Mouse (Mus musculus): Measurements from ENCODE around the gene Gm9611. TPM values are rescaled to one million over a fixed set of nuclear protein-coding genes. Genes with fewer than 3 reads are reported as not detected.
"Not testable (repeated sequence)": the region's sequence is repeated elsewhere in the genome, so short reads cannot be mapped to it uniquely, and the experiment has no call there.

The Gm9611 gene
- not detected for total RNA-seq (2021)
- long read RNA-seq, experiment 1: 0 reads
- long read RNA-seq, experiment 2: 0 reads

GRCm38 (mm10) chr14:42297258-42297657 lies at the start of gene Gm9611:
Gene Gm9611, minus strand, starts transcription at chr14:42297358.
- H3K4me3 ChIP-seq; H3K27ac ChIP-seq; intact Hi-C loops (cut with DNase I); DNase-seq: not testable (repeated sequence)

GRCm38 (mm10) chr14:42309910-42310309 lies 12.8 kb upstream of the Gm9611 start, which contains the start of gene Gm7995:
Gene Gm7995, plus strand, starts transcription at chr14:42310210.
- H3K27ac ChIP-seq; H3K4me3 ChIP-seq; DNase-seq; intact Hi-C loops (cut with DNase I): not testable (repeated sequence)

GRCm38 (mm10) chr14:42259948-42260347 lies 37.2 kb downstream of the Gm9611 start, which contains the start of gene Gm17026:
Gene Gm17026, minus strand, starts transcription at chr14:42260048.
- H3K4me3 ChIP-seq; DNase-seq; intact Hi-C loops (cut with DNase I); H3K27ac ChIP-seq: not testable (repeated sequence)

Small RNA genes within 50 kb of the gene (microRNA-seq; reads per million reads assigned to microRNA genes)
- gene Gm25208 (not detected), gene Gm25892 (not detected)

Other genes with a start within 250 kb of the Gm9611 start
- gene Gm7951, start 180.0 kb downstream of the Gm9611 start, total RNA-seq (2021): not detected
- gene Gm17027, start 134.7 kb downstream of the Gm9611 start, total RNA-seq (2021): not detected
- not detected for gene Gm3573, start 106.6 kb downstream of the Gm9611 start, total RNA-seq (2021)
- gene Gm17026, start 37.3 kb downstream of the Gm9611 start, total RNA-seq (2021): not detected
- not detected for gene Gm7995, start 12.9 kb upstream of the Gm9611 start, total RNA-seq (2021)
- gene Gm8005, start 142.3 kb upstream of the Gm9611 start, total RNA-seq (2021): not detected
- gene Gm8011, start 166.5 kb upstream of the Gm9611 start, total RNA-seq (2021): not detected
- not detected for gene Gm8020, start 205.0 kb upstream of the Gm9611 start, total RNA-seq (2021)
- not detected for gene Gm8024, start 226.9 kb upstream of the Gm9611 start, total RNA-seq (2021)

Measured in gastrocnemius, adult 2 months (tissue).